Mouse (Mus musculus) forebrain, embryonic 15.5 days (tissue): ENCODE measurements around the gene Sh3pxd2a. TPM values are rescaled to one million over a fixed set of nuclear protein-coding genes. Genes with fewer than 3 reads are reported as not detected.

Experiments used
- ATAC-seq: fragments of 200-750 bp; cut with Nextera tagmentation; replicated peaks from 2 replicates; pipeline ENCODE4 v1.8.0; 2017; ENCODE audit warnings: mild to moderate bottlenecking, moderate TSS enrichment, moderate library complexity
- H3K27ac ChIP-seq: fragments of 300-500 bp; sonication (generic); replicated peaks from 2 replicates; pipeline ENCODE4 v1.5.1; 2015; ENCODE audit warnings: mild to moderate bottlenecking, inconsistent platforms
- H3K27me3 ChIP-seq: fragments of 300-500 bp; sonication (generic); 2 replicates; pipeline ENCODE4 v1.6.1; 2015; ENCODE audit warnings: inconsistent platforms
- H3K36me3 ChIP-seq: fragments of 300-500 bp; sonication (generic); 2 replicates; pipeline ENCODE4 v1.6.1; 2015; ENCODE audit warnings: mild to moderate bottlenecking, inconsistent platforms
- H3K4me1 ChIP-seq: fragments of 300-500 bp; sonication (generic); 2 replicates; pipeline ENCODE4 v1.6.1; 2015; ENCODE audit warnings: inconsistent platforms
- H3K4me2 ChIP-seq: fragments of 300-500 bp; sonication (generic); replicated peaks from 2 replicates; pipeline ENCODE4 v1.6.1; 2015; ENCODE audit warnings: mild to moderate bottlenecking, inconsistent platforms
- H3K4me3 ChIP-seq: fragments of 300-500 bp; sonication (generic); 2 replicates; pipeline ENCODE4 v1.5.1; 2015; ENCODE audit warnings: mild to moderate bottlenecking, inconsistent platforms
- H3K9ac ChIP-seq: fragments of 300-500 bp; sonication (generic); replicated peaks from 2 replicates; pipeline ENCODE4 v1.6.1; 2015; ENCODE audit warnings: mild to moderate bottlenecking, inconsistent platforms
- H3K9me3 ChIP-seq: fragments of 300-500 bp; sonication (generic); 2 replicates; pipeline ENCODE4 v1.6.1; 2016; ENCODE audit warnings: inconsistent platforms
- WGBS: fragments of 180-500 bp; shearing (Covaris S2); methylation state at CpG from one replicate; pipeline ENCODE4 v1.1.7; 2015; ENCODE audit warnings: mixed read lengths; 5-methylcytosine and 5-hydroxymethylcytosine counted together
- polyA plus RNA-seq: library from polyadenylated mRNA; unstranded; fragments of >200 nt; fragmentation: Nextera tagmentation; extraction: Ambion mirVana; gene quantifications from 2 replicates; pipeline ENCODE4 v1.2.1, GENCODE M21; 2015

Gene Sh3pxd2a
- polyA plus RNA-seq, 1 experiment from 2014 or later = 2.0 TPM

DNA sequence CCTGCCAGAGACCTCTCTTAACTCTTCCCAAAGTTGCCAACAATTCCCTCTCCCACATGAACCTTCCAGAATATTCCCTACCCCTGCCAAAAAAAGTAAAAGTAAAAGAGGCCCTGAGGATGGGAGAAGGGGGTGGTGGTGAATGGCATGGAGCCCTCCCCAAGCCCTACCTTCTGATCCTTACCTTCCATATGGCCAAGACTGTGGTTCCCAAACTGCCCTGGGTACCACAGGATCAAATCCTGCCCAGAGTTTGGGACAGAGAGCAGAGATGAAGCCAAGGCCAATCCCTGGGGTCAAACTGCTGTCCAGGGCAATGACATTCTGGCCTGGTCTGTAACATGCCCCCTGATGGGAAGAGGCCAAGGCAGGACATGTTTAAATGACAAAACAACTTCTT lies 55.1 kb downstream of the Sh3pxd2a start:
- H3K9me3 ChIP-seq = no peaks in the 10 kb centered on the region
- H3K9ac ChIP-seq = no peak overlapping the region
- no peak overlapping the region for H3K27ac ChIP-seq
- H3K36me3 ChIP-seq = no peaks in the 10 kb centered on the region
- H3K4me3 ChIP-seq = no peak overlapping the region
- H3K4me1 ChIP-seq = peaks cover 10% of the 10 kb centered on the region; the same call in 1 of the 2 replicates
- H3K27me3 ChIP-seq = no peaks in the 10 kb centered on the region
- no peak for ATAC-seq
- no peak overlapping the region for H3K4me2 ChIP-seq

DNA sequence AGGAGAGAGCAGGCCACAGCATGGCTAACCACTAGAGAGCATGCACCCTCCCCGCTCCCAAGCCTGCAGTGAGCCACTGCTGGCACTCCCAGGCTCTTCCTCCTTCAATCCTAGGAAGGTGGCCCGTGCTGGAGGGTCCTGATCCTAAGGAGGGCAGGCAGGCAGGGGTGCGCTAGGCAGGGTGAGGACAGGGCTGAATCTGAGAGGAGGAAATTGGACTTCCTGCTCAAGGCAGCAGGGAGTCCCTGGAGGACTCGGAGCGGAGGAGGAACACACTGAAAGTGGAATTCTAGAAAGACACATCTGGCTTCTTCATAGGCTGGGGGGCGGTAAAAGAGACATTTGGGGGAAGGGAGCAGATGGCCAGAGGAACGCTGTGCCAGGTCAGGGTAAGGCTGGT lies 55.5 kb downstream of the Sh3pxd2a start:
- H3K27me3 ChIP-seq = no peaks in the 10 kb centered on the region
- 79% methylated on average over 7 of the region's 7 CpGs for whole genome bisulfite sequencing
- H3K4me1 ChIP-seq = peaks cover 5% of the 10 kb centered on the region; the same call in 1 of the 2 replicates
- no peaks in the 10 kb centered on the region for H3K36me3 ChIP-seq
- H3K9ac ChIP-seq = no peak overlapping the region
- H3K4me3 ChIP-seq = no peak overlapping the region
- no peak overlapping the region for H3K4me2 ChIP-seq
- no peak overlapping the region for H3K27ac ChIP-seq
- H3K9me3 ChIP-seq = no peaks in the 10 kb centered on the region
- no peak for ATAC-seq

DNA sequence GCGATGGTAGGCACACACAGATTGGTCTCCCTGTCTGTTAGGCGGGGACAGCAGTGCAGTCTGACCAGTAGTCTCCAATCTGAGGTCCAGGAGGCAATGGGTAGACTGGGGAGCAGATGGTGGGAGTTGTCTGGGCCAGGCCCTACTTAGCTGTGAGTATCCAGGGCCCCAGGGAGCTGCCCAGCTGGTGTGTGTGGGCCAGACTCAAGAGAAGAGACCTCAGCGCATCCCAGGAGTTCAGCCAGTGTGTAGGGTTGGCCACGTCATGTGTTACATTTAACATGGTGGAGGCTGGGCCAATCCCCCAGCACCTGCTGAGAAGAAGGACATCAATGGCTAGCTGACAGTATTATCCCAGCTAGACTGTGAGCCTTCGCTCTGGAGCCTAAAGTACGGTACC lies 56.9 kb downstream of the Sh3pxd2a start:
- Histone ChIP-seq H3K4me2 (no peak overlapping the region), H3K4me1 (no peaks in the 10 kb centered on the region), H3K36me3 (no peaks in the 10 kb centered on the region), H3K27ac (no peak overlapping the region), H3K4me3 (no peak overlapping the region), H3K9me3 (no peaks in the 10 kb centered on the region), H3K9ac (no peak overlapping the region), H3K27me3 (no peaks in the 10 kb centered on the region)
- ATAC-seq = no peak
- 90% methylated on average over 6 of the region's 6 CpGs for WGBS

DNA sequence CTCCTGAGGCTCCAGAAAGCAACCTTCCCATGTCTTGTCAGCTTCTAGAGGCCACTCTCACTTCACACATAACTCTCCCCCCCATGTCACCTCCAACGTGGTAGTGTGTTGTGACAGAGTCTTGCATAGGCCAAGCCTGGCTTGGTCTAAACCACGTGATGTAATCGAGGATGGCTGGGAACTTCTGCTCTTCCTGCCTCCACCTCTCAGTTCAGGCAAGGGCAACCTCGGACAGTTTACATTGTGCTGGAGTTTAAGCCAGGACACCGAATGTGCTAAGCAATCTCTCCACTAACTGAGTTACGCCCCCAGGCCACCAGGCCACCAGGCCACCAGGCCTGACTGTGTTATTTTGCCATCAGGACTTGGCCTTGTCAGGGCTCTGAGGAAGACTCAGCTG lies 57.7 kb downstream of the Sh3pxd2a start:
- Histone ChIP-seq H3K9ac (no peak overlapping the region), H3K4me3 (no peak overlapping the region), H3K4me2 (no peak overlapping the region), H3K9me3 (no peaks in the 10 kb centered on the region), H3K27me3 (no peaks in the 10 kb centered on the region), H3K36me3 (no peaks in the 10 kb centered on the region), H3K4me1 (no peaks in the 10 kb centered on the region), H3K27ac (no peak overlapping the region)
- ATAC-seq = no peak
- 86% methylated on average over 6 of the region's 6 CpGs for WGBS

DNA sequence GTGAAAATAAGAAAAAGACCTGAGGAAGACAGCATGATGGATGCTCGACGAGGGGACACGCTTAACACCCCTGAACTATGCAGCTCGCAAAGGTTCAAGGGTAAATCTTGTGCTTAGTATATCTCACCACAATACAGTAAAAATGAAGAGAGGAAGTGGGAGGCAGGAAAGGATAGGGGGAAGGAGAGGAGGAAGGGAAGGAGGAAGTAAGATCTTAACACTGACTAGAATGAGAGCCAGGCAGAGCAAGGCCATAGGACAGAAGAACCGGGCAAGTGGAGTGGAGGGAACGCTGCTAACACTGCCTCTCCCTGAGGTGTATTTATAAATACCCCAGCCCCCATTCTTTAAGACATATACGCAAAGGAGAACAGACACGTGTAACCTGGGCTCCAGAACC lies 58.7 kb downstream of the Sh3pxd2a start:
- Histone ChIP-seq H3K4me2 (no peak overlapping the region), H3K9me3 (no peaks in the 10 kb centered on the region), H3K9ac (no peak overlapping the region), H3K4me1 (no peaks in the 10 kb centered on the region), H3K36me3 (no peaks in the 10 kb centered on the region), H3K27ac (no peak overlapping the region), H3K4me3 (no peak overlapping the region), H3K27me3 (no peaks in the 10 kb centered on the region)
- WGBS = 93% methylated on average over 8 of the region's 8 CpGs
- no peak for ATAC-seq

DNA sequence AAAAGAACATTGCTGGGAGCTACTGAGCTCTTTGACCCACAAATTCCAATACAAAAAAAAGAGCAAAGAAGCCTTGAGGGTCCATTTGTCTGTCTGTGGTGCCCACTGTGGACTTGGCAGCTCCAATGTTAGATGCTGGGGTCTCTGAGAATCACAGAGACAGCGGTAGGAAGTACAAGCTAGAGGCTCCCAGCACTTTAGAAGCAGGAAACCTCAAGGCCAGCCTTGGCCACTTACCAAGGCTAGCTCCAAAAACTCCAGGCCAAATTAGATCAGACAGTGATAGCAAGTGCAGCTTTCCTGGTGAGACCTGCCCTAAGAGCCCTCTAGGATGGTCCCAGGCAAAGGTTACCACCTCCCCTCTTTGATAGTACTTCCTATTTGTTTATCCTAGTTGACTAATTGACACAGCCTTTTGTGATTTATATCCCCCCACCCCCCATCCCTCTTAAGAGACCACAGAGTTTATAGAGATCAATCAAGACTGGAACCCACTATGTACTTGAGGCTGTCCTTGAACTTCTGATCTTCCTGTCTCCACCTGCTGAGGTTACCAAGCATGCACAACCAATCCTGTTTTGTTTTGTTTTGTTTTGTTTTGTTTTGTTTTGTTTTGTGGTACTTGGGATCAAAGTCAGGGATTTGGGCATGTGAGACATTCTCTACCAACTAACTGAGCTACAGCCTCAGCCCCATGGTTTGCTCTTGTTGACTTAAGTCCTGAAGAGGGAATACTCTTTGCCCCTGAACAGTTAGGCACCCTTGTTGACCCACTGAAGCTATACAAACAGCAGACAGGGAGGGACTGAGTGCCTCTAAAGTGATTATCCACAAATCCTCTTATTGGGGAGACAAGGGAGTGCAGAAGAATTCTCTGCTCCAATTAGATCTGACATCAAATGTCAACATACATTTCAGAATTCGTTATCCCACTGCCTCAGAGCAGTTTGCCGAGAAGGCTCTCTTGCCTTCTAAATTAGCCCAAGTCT lies 60.5 kb downstream of the Sh3pxd2a start:
- WGBS = 46% methylated on average over 3 of the region's 3 CpGs
- Histone ChIP-seq H3K9ac (no peak overlapping the region), H3K4me3 (no peak overlapping the region), H3K4me2 (no peak overlapping the region), H3K4me1 (no peaks in the 10 kb centered on the region), H3K27ac (no peak overlapping the region), H3K27me3 (no peaks in the 10 kb centered on the region), H3K9me3 (no peaks in the 10 kb centered on the region), H3K36me3 (no peaks in the 10 kb centered on the region)
- ATAC-seq = no peak

DNA sequence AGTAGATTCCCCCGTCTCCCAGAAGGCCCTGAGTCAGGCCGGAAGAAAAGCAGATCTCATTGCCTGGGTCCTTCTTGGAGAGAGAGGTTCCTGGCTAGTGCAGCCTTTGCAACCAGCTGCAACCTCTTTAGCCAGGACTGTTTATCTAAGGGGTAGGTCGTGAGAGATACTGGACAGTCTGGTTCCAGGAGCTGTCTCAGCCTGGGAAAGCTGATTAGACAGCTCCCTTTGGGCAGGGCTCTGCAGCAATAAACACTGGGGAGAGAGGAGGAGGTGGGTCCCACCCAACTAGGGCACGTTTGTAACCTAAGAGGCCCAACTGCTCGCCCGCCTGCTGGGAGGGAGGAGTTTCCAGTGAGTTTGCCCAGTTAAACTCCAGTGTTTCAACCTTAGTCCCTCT lies 61.2 kb downstream of the Sh3pxd2a start:
- Histone ChIP-seq H3K4me2 (no peak overlapping the region), H3K27ac (no peak overlapping the region), H3K36me3 (no peaks in the 10 kb centered on the region), H3K4me1 (no peaks in the 10 kb centered on the region), H3K9me3 (no peaks in the 10 kb centered on the region), H3K9ac (no peak overlapping the region), H3K27me3 (no peaks in the 10 kb centered on the region), H3K4me3 (no peak overlapping the region)
- no peak for ATAC-seq
- 50% methylated on average over 6 of the region's 6 CpGs for WGBS

DNA sequence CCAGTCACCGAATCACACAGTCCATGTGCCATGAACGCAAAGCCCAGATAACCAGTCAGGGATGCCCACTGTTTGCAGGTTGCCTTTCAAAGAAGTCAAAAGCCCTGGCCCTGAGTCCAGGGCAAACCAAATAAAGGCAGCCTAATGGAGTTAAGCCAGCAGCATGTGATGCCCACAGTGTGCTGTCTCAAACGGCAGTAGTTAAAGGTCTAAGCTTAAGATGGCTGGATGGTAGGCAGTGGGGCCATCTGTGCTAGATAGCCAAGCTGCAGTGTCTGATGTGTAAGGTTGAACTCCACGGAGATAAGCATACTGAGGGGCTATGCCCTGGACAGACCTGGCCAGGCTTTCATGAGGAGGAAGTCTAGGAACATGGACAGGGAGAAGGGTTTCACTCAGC lies 61.7 kb downstream of the Sh3pxd2a start:
- Histone ChIP-seq H3K9ac (no peak overlapping the region), H3K4me1 (no peaks in the 10 kb centered on the region), H3K36me3 (no peaks in the 10 kb centered on the region), H3K4me3 (no peak overlapping the region), H3K4me2 (no peak overlapping the region), H3K27me3 (no peaks in the 10 kb centered on the region), H3K9me3 (no peaks in the 10 kb centered on the region), H3K27ac (no peak overlapping the region)
- no peak for ATAC-seq
- WGBS = 86% methylated on average over 4 of the region's 4 CpGs

DNA sequence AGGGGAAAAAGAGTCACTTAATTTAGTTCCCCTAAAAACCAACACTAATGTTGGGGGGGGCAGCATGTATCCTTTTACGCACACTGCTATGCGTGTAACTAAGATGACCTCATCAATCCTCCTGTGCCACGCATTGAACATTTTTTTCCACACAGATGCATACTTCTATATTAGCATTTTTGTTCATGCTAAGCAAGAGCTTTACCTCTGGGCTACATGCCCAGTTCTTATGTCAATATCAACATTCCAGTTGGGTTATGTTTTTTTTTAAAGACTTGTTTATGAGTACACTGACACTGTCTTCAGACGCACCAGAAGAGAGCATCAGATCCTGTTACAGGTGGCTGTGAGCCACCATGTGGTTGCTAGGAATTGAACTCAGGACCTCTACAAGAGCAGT lies 64.5 kb downstream of the Sh3pxd2a start:
- no peak overlapping the region for H3K4me2 ChIP-seq
- H3K9me3 ChIP-seq = no peaks in the 10 kb centered on the region
- no peak for ATAC-seq
- H3K4me1 ChIP-seq = no peaks in the 10 kb centered on the region
- H3K27ac ChIP-seq = no peak overlapping the region
- no peaks in the 10 kb centered on the region for H3K27me3 ChIP-seq
- H3K4me3 ChIP-seq = no peak overlapping the region
- no peaks in the 10 kb centered on the region for H3K36me3 ChIP-seq
- WGBS = 79% methylated on average over 4 of the region's 4 CpGs
- no peak overlapping the region for H3K9ac ChIP-seq

DNA sequence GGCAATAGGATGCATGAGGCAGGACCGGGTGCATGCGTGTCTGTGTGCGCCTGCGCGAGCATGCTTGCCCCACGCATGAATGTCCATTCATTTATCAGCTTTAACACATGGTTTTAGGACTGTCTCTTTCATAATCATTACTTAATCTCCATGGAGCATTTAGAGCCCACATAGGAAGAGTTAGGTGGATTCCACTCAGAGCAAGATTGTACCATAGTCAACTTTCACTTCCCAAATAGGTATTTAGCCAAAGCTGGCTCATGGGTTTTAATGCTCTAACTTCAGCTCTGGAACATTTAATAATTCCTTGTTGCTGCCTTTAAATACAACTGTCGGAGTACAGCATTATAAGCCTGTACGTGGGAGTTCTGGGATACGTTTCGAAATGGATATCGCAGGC lies 65.2 kb downstream of the Sh3pxd2a start:
- Histone ChIP-seq H3K27me3 (no peaks in the 10 kb centered on the region), H3K4me2 (no peak overlapping the region), H3K9me3 (no peaks in the 10 kb centered on the region), H3K36me3 (no peaks in the 10 kb centered on the region), H3K9ac (no peak overlapping the region), H3K4me3 (no peak overlapping the region), H3K4me1 (no peaks in the 10 kb centered on the region), H3K27ac (no peak overlapping the region)
- 92% methylated on average over 11 of the region's 11 CpGs for WGBS
- ATAC-seq = no peak

DNA sequence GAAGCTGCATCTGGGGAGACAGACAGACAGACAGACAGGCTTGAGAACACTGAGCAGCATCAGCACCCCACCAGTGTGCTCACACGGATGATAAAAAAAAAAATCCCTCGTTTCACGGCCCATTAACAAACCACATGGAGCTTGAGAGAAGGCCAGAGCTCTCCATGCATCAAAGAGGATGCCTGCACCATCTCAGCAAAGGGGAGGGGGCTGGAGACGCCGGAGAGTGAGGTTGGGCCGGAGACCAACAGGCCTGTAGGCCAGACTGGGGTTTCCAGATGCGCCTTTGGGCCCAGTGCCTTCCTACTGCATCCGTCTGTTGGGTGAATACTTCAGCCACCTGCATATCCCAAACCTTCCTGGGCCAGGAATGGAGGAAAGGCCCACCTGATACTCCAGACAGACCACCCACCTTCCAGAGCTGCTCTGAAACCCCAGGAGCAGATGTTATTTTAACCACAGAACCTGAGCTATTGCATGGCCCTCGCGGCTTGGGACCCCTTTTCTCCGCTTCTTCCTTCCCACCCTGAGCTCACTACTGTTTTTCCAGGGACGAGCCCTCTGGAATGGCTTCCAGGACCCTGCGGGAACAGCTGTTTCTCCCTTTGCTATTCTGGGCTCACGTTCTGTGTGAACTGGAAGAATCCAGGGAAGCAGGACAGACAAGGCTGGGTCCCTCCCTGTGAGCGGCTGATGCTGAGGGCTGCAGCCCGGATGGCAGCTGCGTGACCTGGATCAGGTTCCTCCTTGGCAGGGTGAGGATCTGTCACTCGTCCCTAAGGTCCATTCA lies 66.1 kb downstream of the Sh3pxd2a start:
- Histone ChIP-seq H3K4me1 (no peaks in the 10 kb centered on the region), H3K27ac (no peak overlapping the region), H3K27me3 (no peaks in the 10 kb centered on the region), H3K9me3 (no peaks in the 10 kb centered on the region), H3K36me3 (no peaks in the 10 kb centered on the region), H3K9ac (no peak overlapping the region), H3K4me2 (no peak overlapping the region), H3K4me3 (no peak overlapping the region)
- ATAC-seq = no peak
- 64% methylated on average over 18 of the region's 18 CpGs for WGBS

DNA sequence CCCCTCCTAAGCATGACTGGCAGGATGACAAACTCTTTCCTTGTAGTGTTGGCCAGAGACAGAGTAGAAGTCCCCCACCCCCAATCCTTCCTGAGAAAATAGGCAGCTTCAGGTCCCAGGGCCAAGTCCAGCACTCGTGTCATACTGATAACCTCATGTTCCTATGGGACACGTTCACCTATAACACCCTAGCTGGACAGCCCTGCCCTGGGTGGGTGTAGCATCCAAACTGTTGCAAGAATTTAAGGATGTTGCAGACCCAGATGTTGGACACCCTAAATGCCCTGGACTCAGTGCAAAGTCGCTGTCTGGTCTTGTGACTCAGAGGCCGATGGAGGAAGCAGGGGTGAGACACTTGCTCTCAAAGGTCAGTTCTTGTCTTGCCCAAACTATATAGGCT lies 68.9 kb downstream of the Sh3pxd2a start:
- ATAC-seq = no peak
- 90% methylated on average over 4 of the region's 4 CpGs for WGBS
- Histone ChIP-seq H3K4me3 (no peak overlapping the region), H3K9me3 (no peaks in the 10 kb centered on the region), H3K4me2 (no peak overlapping the region), H3K27ac (no peak overlapping the region), H3K36me3 (no peaks in the 10 kb centered on the region), H3K27me3 (no peaks in the 10 kb centered on the region), H3K4me1 (no peaks in the 10 kb centered on the region), H3K9ac (no peak overlapping the region)
